Mouse (Mus musculus) megakaryocyte, embryonic 14.5 days (primary cell): ENCODE results near the gene Gsto2.

ENCODE experiments used
- FLI1 ChIP-seq: IDR thresholded peaks from 2 replicates; pipeline ENCODE4 v1.6.1; 2012; ENCODE audit warnings: low read length, inconsistent platforms, mixed read lengths
- GATA1 ChIP-seq: IDR thresholded peaks from 3 replicates; pipeline ENCODE4 v1.6.1; 2012; ENCODE audit warnings: mixed read lengths, low read length, inconsistent platforms, borderline replicate concordance

- TF ChIP-seq GATA1 (no peak), FLI1 (no peak)
Measured at GRCm38 (mm10) chr19:47834614-47835013, 30.7 kb upstream of the Gsto2 start.
